ENCODE assay signal across 20 mouse cellular contexts in the genomic region with DNA sequence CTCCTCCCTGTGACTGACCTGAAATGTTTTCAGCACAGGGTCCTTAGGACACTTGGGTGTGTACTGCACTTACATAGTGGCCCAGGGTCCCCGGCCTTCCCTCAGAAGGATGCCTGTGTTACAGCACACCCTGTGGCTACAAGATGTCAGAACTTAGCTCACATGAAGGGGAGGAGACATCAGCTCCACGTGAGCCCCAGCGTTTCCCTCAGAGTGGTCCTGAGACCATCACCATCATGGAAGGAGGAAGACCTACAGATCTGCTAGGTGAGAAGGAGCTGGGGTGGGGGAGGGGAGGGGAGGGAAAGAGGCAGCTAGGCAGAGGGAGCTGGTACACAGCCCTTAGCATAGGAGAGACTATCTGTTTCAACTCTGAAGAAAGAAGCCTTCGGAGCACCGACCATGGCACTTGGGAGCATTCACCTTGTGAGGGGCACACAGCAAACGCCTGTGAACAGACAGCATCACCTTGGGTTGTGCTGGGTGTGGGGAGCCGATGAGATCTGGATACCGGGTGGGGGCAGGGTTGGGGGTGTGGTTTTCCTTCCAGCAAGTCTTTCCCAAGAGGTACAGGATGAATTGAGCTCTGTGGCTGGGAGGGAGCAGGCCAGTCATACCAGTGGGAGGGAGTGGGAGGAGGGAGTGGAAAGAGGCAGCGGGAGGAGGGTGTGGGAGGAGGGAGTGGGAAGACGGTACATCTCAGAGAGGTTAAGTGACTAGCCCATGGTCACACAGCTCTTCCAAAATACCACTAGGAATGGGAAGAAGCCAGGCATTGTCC.
A peak's percentile ranks its signal among the peaks of the same experiment; 100 is the strongest.
DNase-seq lines count a peak whose midpoint lies in the region; ATAC-seq and TF ChIP-seq lines count a peak whose summit lies in the region.
"Had no signal": no experiment of that assay in that cellular context is flagged by ENCODE, and none has a peak within 500 bp of the region (broad histone marks: within the 10 kb centered on the region; RNA-seq: fewer than 3 reads in every experiment).

No protein-coding gene starts in this region.

- DNase-seq in hindbrain, embryonic 11.5 days (ENCODE audit: low spot score): no peak
- peak; percentile 22 for DNase-seq in liver
- DNase-seq in liver, postnatal 0 days: no peak
- DNase-seq in stomach, postnatal 0 days (ENCODE audit: low spot score): no peak
- DNase-seq in urinary bladder, postnatal 36 days (ENCODE audit: low spot score in 2 of 2): no peak
- DNase-seq: cerebellum, adult 9-10 months; gastrocnemius, postnatal 36 days; layer of hippocampus, adult 9-11 months; lung, postnatal 36 days; right cerebral cortex, postnatal 14 days had no signal

- H3K4me1 ChIP-seq in hindbrain, embryonic 13.5 days (replicated peaks): peaks cover 17% of the 10 kb centered on the region
- no peaks in the 10 kb centered on the region for H3K4me1 ChIP-seq in hindbrain, embryonic 11.5 days (replicated peaks; ENCODE audit: control insufficient read depth, insufficient read depth, low read length)
- no peaks in the 10 kb centered on the region for H3K4me1 ChIP-seq in liver, postnatal 0 days (ENCODE audit: insufficient read depth)
- no peaks in the 10 kb centered on the region for H3K4me1 ChIP-seq in stomach, embryonic 16.5 days (ENCODE audit: control insufficient read depth, insufficient read depth, low read length)
- H3K4me1 ChIP-seq in stomach, postnatal 0 days (replicated peaks; ENCODE audit: control insufficient read depth, insufficient read depth): no peaks in the 10 kb centered on the region
- H3K4me1 ChIP-seq: forebrain, embryonic 12.5 days; midbrain, embryonic 12.5 days; stomach, embryonic 15.5 days had no signal

- TF ChIP-seq EP300 in liver, postnatal 0 days (IDR thresholded peaks at IDR 0.05; ENCODE audit: low read depth): no peak
- no peak for TF ChIP-seq EP300 in stomach, postnatal 0 days (optimal IDR thresholded peaks at IDR 0.05)

- H3K9ac ChIP-seq in hindbrain, embryonic 13.5 days: no peak overlapping the region
- no peak overlapping the region for H3K9ac ChIP-seq in hindbrain, embryonic 11.5 days (ENCODE audit: low read depth, low read length)
- H3K9ac ChIP-seq in liver, postnatal 0 days (replicated peaks): no peak overlapping the region
- no peak overlapping the region for H3K9ac ChIP-seq in stomach, embryonic 16.5 days (ENCODE audit: low read length)
- H3K9ac ChIP-seq in stomach, postnatal 0 days (ENCODE audit: low read length): no peak overlapping the region
- H3K9ac ChIP-seq: forebrain, embryonic 12.5 days; hindbrain, embryonic 14.5 days; midbrain, embryonic 12.5 days; neural tube, embryonic 12.5 days; stomach, embryonic 15.5 days had no signal

- ATAC-seq in hindbrain, embryonic 13.5 days (ENCODE audit: low FRiP score): no peak
- no peak for ATAC-seq in hindbrain, embryonic 11.5 days (ENCODE audit: low FRiP score)
- no peak for ATAC-seq in liver, postnatal 0 days
- peak; percentile 37; the same call in 1 of the 2 replicates for ATAC-seq in stomach, embryonic 16.5 days (ENCODE audit: insufficient read depth, low FRiP score)
- no peak for ATAC-seq in stomach, postnatal 0 days (ENCODE audit: low FRiP score, low TSS enrichment)
- peak; percentile 8; the same call in 1 of the 2 replicates for ATAC-seq in megakaryocyte-erythroid progenitor cell, adult 5-6 weeks (replicated peaks; ENCODE audit: low FRiP score, low TSS enrichment, poor library complexity, severe bottlenecking)
- ATAC-seq: activated CD4-positive, CD25-positive, alpha-beta regulatory T cell, adult 4 months; intestine, embryonic 16.5 days had no signal

- H3K27ac ChIP-seq in hindbrain, embryonic 13.5 days: peak overlapping the region; percentile 24; the same call in 1 of the 2 replicates
- H3K27ac ChIP-seq in hindbrain, embryonic 11.5 days (ENCODE audit: low read depth, low read length): no peak overlapping the region
- H3K27ac ChIP-seq in liver, postnatal 0 days (ENCODE audit: low read depth): no peak overlapping the region
- H3K27ac ChIP-seq in stomach, embryonic 16.5 days (ENCODE audit: low read length): no peak overlapping the region
- no peak overlapping the region for H3K27ac ChIP-seq in stomach, postnatal 0 days (replicated peaks)
- H3K27ac ChIP-seq: forebrain, embryonic 12.5 days; hindbrain, embryonic 14.5 days; midbrain, embryonic 12.5 days; neural tube, embryonic 12.5 days; stomach, embryonic 15.5 days had no signal

- H3K27me3 ChIP-seq in hindbrain, embryonic 13.5 days: no peaks in the 10 kb centered on the region
- H3K27me3 ChIP-seq in hindbrain, embryonic 11.5 days (ENCODE audit: control insufficient read depth, insufficient read depth, low read length): no peaks in the 10 kb centered on the region
- H3K27me3 ChIP-seq in liver, postnatal 0 days (ENCODE audit: insufficient read depth, low read length): no peaks in the 10 kb centered on the region
- no peaks in the 10 kb centered on the region for H3K27me3 ChIP-seq in stomach, embryonic 16.5 days (ENCODE audit: control insufficient read depth, insufficient read depth, low read length)
- no peaks in the 10 kb centered on the region for H3K27me3 ChIP-seq in stomach, postnatal 0 days (ENCODE audit: control insufficient read depth, insufficient read depth, low read length)
- H3K27me3 ChIP-seq: forebrain, embryonic 12.5 days; midbrain, embryonic 12.5 days; neural tube, embryonic 12.5 days; stomach, embryonic 15.5 days had no signal

- no peak overlapping the region for H3K4me3 ChIP-seq in hindbrain, embryonic 13.5 days
- H3K4me3 ChIP-seq in hindbrain, embryonic 11.5 days (ENCODE audit: low read depth, low read length): no peak overlapping the region
- H3K4me3 ChIP-seq in liver, postnatal 0 days (ENCODE audit: low read depth, low read length): no peak overlapping the region
- H3K4me3 ChIP-seq in stomach, embryonic 16.5 days (replicated peaks; ENCODE audit: low read length): no peak overlapping the region
- no peak overlapping the region for H3K4me3 ChIP-seq in stomach, postnatal 0 days (ENCODE audit: low read depth, low read length)
- H3K4me3 ChIP-seq: forebrain, embryonic 12.5 days; midbrain, embryonic 12.5 days; neural tube, embryonic 12.5 days; stomach, embryonic 15.5 days had no signal

- no peaks in the 10 kb centered on the region for H3K9me3 ChIP-seq in hindbrain, embryonic 13.5 days
- no peaks in the 10 kb centered on the region for H3K9me3 ChIP-seq in hindbrain, embryonic 11.5 days (ENCODE audit: control insufficient read depth, low read length)
- H3K9me3 ChIP-seq in liver, postnatal 0 days (ENCODE audit: low read length): no peaks in the 10 kb centered on the region
- no peaks in the 10 kb centered on the region for H3K9me3 ChIP-seq in stomach, embryonic 16.5 days (replicated peaks; ENCODE audit: control insufficient read depth, low read length)
- no peaks in the 10 kb centered on the region for H3K9me3 ChIP-seq in stomach, postnatal 0 days (ENCODE audit: control insufficient read depth, low read length)
- H3K9me3 ChIP-seq: forebrain, embryonic 12.5 days; midbrain, embryonic 12.5 days; neural tube, embryonic 12.5 days; stomach, embryonic 15.5 days had no signal

- no peak for TF ChIP-seq CTCF in liver, postnatal 0 days (IDR thresholded peaks at IDR 0.05; ENCODE audit: low read depth)
- TF ChIP-seq CTCF in stomach, postnatal 0 days (IDR thresholded peaks at IDR 0.05; ENCODE audit: low read depth): no peak

- no peaks in the 10 kb centered on the region for H3K36me3 ChIP-seq in hindbrain, embryonic 13.5 days
- no peaks in the 10 kb centered on the region for H3K36me3 ChIP-seq in hindbrain, embryonic 11.5 days (ENCODE audit: control insufficient read depth, insufficient read depth, low read length)
- H3K36me3 ChIP-seq in liver, postnatal 0 days (replicated peaks; ENCODE audit: insufficient read depth, low read length): no peaks in the 10 kb centered on the region
- H3K36me3 ChIP-seq in stomach, embryonic 16.5 days (ENCODE audit: control insufficient read depth, insufficient read depth, low read length): no peaks in the 10 kb centered on the region
- no peaks in the 10 kb centered on the region for H3K36me3 ChIP-seq in stomach, postnatal 0 days (ENCODE audit: control insufficient read depth, insufficient read depth, low read length)
- H3K36me3 ChIP-seq: forebrain, embryonic 12.5 days; midbrain, embryonic 12.5 days; neural tube, embryonic 12.5 days; stomach, embryonic 15.5 days had no signal

- H3K4me2 ChIP-seq in hindbrain, embryonic 13.5 days: no peak overlapping the region
- H3K4me2 ChIP-seq in hindbrain, embryonic 11.5 days (replicated peaks; ENCODE audit: low read depth, low read length): no peak overlapping the region
- no peak overlapping the region for H3K4me2 ChIP-seq in liver, postnatal 0 days (ENCODE audit: low read depth, low read length)
- no peak overlapping the region for H3K4me2 ChIP-seq in stomach, embryonic 16.5 days (ENCODE audit: low read depth, low read length)
- H3K4me2 ChIP-seq in stomach, postnatal 0 days (replicated peaks; ENCODE audit: low read depth): no peak overlapping the region
- H3K4me2 ChIP-seq: forebrain, embryonic 12.5 days; hindbrain, embryonic 14.5 days; midbrain, embryonic 12.5 days; neural tube, embryonic 12.5 days; stomach, embryonic 15.5 days had no signal

- WGBS in hindbrain, embryonic 13.5 days: 52% methylated on average over 10 of the region's 10 CpGs
- WGBS in hindbrain, embryonic 11.5 days: 55% methylated on average over 10 of the region's 10 CpGs
- WGBS in liver, postnatal 0 days (ENCODE audit: insufficient replicate concordance): 41% methylated on average over 10 of the region's 10 CpGs
- WGBS in stomach, embryonic 16.5 days: 34% methylated on average over 10 of the region's 10 CpGs
- 32% methylated on average over 10 of the region's 10 CpGs for WGBS in stomach, postnatal 0 days

Comparison
In these comparisons a context has a peak if more than half of its experiments do, and no peak if none do; other contexts are left out.
1. ATAC-seq: peak in stomach, embryonic 16.5 days (single experiment) and megakaryocyte-erythroid progenitor cell, adult 5-6 weeks (single experiment); none in hindbrain, embryonic 13.5 days (single experiment), hindbrain, embryonic 11.5 days (single experiment), liver, postnatal 0 days (single experiment) and stomach, postnatal 0 days (single experiment).